Comparison of ENCODE assay signal across 8 mouse cellular contexts in the genomic region with DNA sequence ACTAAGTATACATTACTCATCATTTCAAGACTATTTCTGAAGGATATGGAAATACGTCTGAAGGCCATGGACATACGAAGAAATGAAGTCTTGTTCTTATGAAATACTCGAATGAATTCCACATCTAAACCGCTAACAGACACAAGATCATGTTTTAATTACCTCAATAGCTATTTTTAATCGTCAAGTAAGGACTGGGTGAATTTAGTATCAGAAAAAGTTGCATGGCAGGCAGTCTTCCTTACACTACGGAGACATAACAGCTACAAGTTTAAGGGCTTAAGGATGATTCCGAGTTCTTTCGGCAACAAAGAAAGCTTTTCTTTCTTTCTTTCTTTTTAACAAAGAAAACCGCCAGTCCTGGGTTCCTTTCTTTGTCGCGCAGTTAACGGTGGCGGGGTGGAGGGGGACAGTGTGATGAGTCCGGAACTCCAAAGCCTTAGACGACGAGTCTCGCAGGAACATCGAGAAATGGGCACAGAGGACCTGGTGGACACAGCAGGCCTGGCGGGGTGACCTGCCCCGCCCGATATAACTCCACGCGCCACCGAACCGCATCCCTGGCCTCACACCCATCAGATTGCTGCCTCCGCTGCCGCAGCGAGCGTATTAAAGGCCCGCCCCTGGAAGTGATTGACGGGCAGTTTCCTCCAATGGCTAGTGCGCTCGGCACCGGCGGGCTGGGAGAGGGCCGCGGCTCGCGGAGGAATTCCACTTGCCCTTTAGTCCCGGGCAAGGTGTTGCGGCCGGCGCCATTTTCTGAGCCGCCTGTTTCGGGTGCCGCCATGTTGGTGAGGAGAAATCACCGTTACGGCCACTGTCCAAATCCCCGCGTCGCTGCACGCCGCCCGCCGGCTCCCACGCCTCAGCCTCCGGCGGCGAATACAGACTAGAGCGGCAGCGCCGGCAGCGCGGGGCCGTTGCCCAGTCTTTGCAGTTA. TPM values are rescaled to one million over a fixed set of nuclear protein-coding genes. Genes with fewer than 3 reads are reported as not detected.
DNase-seq lines count a peak whose midpoint lies in the region; ATAC-seq lines count a peak whose summit lies in the region.

TSS of gene Zc3h6 (plus strand) at position 762 of the 940 bp plus-strand sequence.

- H3K4me2 ChIP-seq in heart, embryonic 16.5 days (ENCODE audit: low read depth, low read length) = peak within 1 kb of the TSS; percentile 72
- H3K4me2 ChIP-seq in liver, embryonic 15.5 days = peak within 1 kb of the TSS; percentile 79
- H3K4me2 ChIP-seq in neural tube, embryonic 12.5 days (replicated peaks) = peak within 1 kb of the TSS; percentile 60

- DNase-seq in CD8-positive naive resting alpha-beta T cell, adult 2 months (ENCODE audit: low read depth in 2 of 2, low spot score in 2 of 2) = peak; percentile 97
- DNase-seq in c-Kit-positive CD71-negative TER-119-negative erythroid progenitor cells, embryonic 14.5 days (ENCODE audit: low read depth) = peak; percentile 97
- peak; percentile 99 for DNase-seq in forebrain, embryonic 10.5 days (ENCODE audit: extremely low spot score, low spot score)
- DNase-seq in kidney, postnatal 36 days = peak; percentile 98 to 99
- peak; percentile 97 for DNase-seq in telencephalon, adult 2 months (ENCODE audit: low read depth, low spot score)

- peak within 1 kb of the TSS; percentile 100 for H3K9ac ChIP-seq in heart, embryonic 16.5 days (ENCODE audit: low read length)
- H3K9ac ChIP-seq in liver, embryonic 15.5 days = peak within 1 kb of the TSS; percentile 99
- peak within 1 kb of the TSS; percentile 98 for H3K9ac ChIP-seq in neural tube, embryonic 12.5 days

- WGBS in forebrain, embryonic 10.5 days = 1% methylated on average over 65 of the region's 65 CpGs
- WGBS in heart, embryonic 16.5 days = under 1% methylated on average over 65 of the region's 65 CpGs
- WGBS in liver, embryonic 15.5 days (ENCODE audit: insufficient replicate concordance) = under 1% methylated on average over 65 of the region's 65 CpGs
- 1% methylated on average over 65 of the region's 65 CpGs for WGBS in neural tube, embryonic 12.5 days

- peaks cover 30% of the 10 kb centered on the region for H3K4me1 ChIP-seq in forebrain, embryonic 10.5 days
- H3K4me1 ChIP-seq in heart, embryonic 16.5 days (ENCODE audit: control insufficient read depth, insufficient read depth, low read length) = no peaks in the 10 kb centered on the region
- peaks cover 18% of the 10 kb centered on the region for H3K4me1 ChIP-seq in liver, embryonic 15.5 days (replicated peaks)
- peaks cover 3% of the 10 kb centered on the region; the same call in 1 of the 2 replicates for H3K4me1 ChIP-seq in neural tube, embryonic 12.5 days

- no peaks in the 10 kb centered on the region for H3K36me3 ChIP-seq in forebrain, embryonic 10.5 days (replicated peaks)
- H3K36me3 ChIP-seq in heart, embryonic 16.5 days (ENCODE audit: control insufficient read depth, insufficient read depth) = no peaks in the 10 kb centered on the region
- H3K36me3 ChIP-seq in liver, embryonic 15.5 days (replicated peaks) = no peaks in the 10 kb centered on the region
- H3K36me3 ChIP-seq in neural tube, embryonic 12.5 days = no peaks in the 10 kb centered on the region

- H3K9me3 ChIP-seq in forebrain, embryonic 10.5 days = no peaks in the 10 kb centered on the region
- H3K9me3 ChIP-seq in heart, embryonic 16.5 days (replicated peaks; ENCODE audit: control insufficient read depth, low read length) = no peaks in the 10 kb centered on the region
- no peaks in the 10 kb centered on the region for H3K9me3 ChIP-seq in liver, embryonic 15.5 days (replicated peaks)
- H3K9me3 ChIP-seq in neural tube, embryonic 12.5 days = no peaks in the 10 kb centered on the region

- no peaks in the 10 kb centered on the region for H3K27me3 ChIP-seq in forebrain, embryonic 10.5 days (ENCODE audit: poor library complexity, severe bottlenecking)
- no peaks in the 10 kb centered on the region for H3K27me3 ChIP-seq in heart, embryonic 16.5 days (ENCODE audit: control insufficient read depth, insufficient read depth, low read length)
- no peaks in the 10 kb centered on the region for H3K27me3 ChIP-seq in liver, embryonic 15.5 days
- H3K27me3 ChIP-seq in neural tube, embryonic 12.5 days (replicated peaks) = no peaks in the 10 kb centered on the region

- peak; percentile 97 for ATAC-seq in heart, embryonic 16.5 days (replicated peaks; ENCODE audit: extremely low read depth, insufficient read depth, low FRiP score)
- peak; percentile 96 for ATAC-seq in liver, embryonic 15.5 days (ENCODE audit: insufficient read depth)
- ATAC-seq in neural tube, embryonic 12.5 days (ENCODE audit: low FRiP score, low read depth) = peak; percentile 98

- H3K27ac ChIP-seq in forebrain, embryonic 10.5 days = peak within 1 kb of the TSS; percentile 100
- peak within 1 kb of the TSS; percentile 100 for H3K27ac ChIP-seq in heart, embryonic 16.5 days (ENCODE audit: low read length)
- peak within 1 kb of the TSS; percentile 98 for H3K27ac ChIP-seq in liver, embryonic 15.5 days (replicated peaks)
- peak within 1 kb of the TSS; percentile 100 for H3K27ac ChIP-seq in neural tube, embryonic 12.5 days

- H3K4me3 ChIP-seq in forebrain, embryonic 10.5 days = peak within 1 kb of the TSS; percentile 88
- peak within 1 kb of the TSS; percentile 89 for H3K4me3 ChIP-seq in heart, embryonic 16.5 days (ENCODE audit: low read length)
- H3K4me3 ChIP-seq in liver, embryonic 15.5 days (replicated peaks) = peak within 1 kb of the TSS; percentile 97
- peak within 1 kb of the TSS; percentile 85 for H3K4me3 ChIP-seq in neural tube, embryonic 12.5 days

RNA-seq across cellular contexts. Expression of gene Zc3h6, which starts in this region (rescaled TPM):
- 1.7 and 1.9 TPM in 2 replicates for polyA plus RNA-seq in forebrain, embryonic 10.5 days (2016; fragmentation: Nextera tagmentation; extraction: Ambion mirVana)
- polyA plus RNA-seq in heart, embryonic 16.5 days (2015; fragmentation: Nextera tagmentation; extraction: Ambion mirVana) = 0.89 and 1.3 TPM in 2 replicates
- 0.47 and 0.66 TPM in 2 replicates for polyA plus RNA-seq in liver, embryonic 15.5 days (2015; fragmentation: Nextera tagmentation; extraction: Ambion mirVana)
- 3.2 and 3.8 TPM in 2 replicates for polyA plus RNA-seq in neural tube, embryonic 12.5 days (2016; fragmentation: Nextera tagmentation; extraction: Ambion mirVana)

Comparison
In these comparisons a context has a peak if more than half of its experiments do, and no peak if none do; other contexts are left out.
1. Peak in every context shown above with its lines: DNase-seq, ATAC-seq, H3K4me3 ChIP-seq and H3K27ac ChIP-seq.
2. Peak in ATAC-seq, H3K4me3 ChIP-seq, H3K27ac ChIP-seq, H3K9ac ChIP-seq and H3K4me2 ChIP-seq in liver, embryonic 15.5 days; RNA of the gene not detected or under 1 TPM.